Mouse (Mus musculus): ENCODE results near the gene Wee1. TPM values are rescaled to one million over a fixed set of nuclear protein-coding genes. Genes with fewer than 3 reads are reported as not detected.
"Not testable (repeated sequence)": the region's sequence is repeated elsewhere in the genome, so short reads cannot be mapped to it uniquely, and the experiment has no call there.

Wee1 gene
- polyA plus RNA-seq, 1 experiment from 2014 or later: 18.9 TPM

GRCm38 (mm10) chr7:110118448-110118847 is 3.4 kb upstream of the Wee1 start:
- WGBS: 78% methylated on average over 2 of the region's 2 CpGs

GRCm38 (mm10) chr7:110120157-110120784 is 1.6 kb upstream of the Wee1 start:
- WGBS: 73% methylated on average over 2 of the region's 2 CpGs
- H3K27me3 ChIP-seq (ENCODE audit: control insufficient read depth, insufficient read depth, low read length): no peaks in the 10 kb centered on the region
- 0 out of 2 replicates have a peak overlapping the region, but pooled peaks have one; percentile 25 for H3K9ac ChIP-seq (ENCODE audit: low read length)
- peak overlapping the region; percentile 82 for H3K4me3 ChIP-seq (replicated peaks; ENCODE audit: low read length)
- no peak for ATAC-seq (ENCODE audit: insufficient read depth, low FRiP score)
- H3K4me2 ChIP-seq (ENCODE audit: low read depth, low read length): peak overlapping the region; percentile 84
- H3K36me3 ChIP-seq (ENCODE audit: control insufficient read depth, insufficient read depth, low read length): no peaks in the 10 kb centered on the region
- no peaks in the 10 kb centered on the region for H3K9me3 ChIP-seq (replicated peaks; ENCODE audit: control insufficient read depth, low read length)
- H3K27ac ChIP-seq (ENCODE audit: low read length): peak overlapping the region; percentile 67
- peaks cover 17% of the 10 kb centered on the region; the same call in 1 of the 2 replicates for H3K4me1 ChIP-seq (ENCODE audit: control insufficient read depth, insufficient read depth, low read length)

More at GRCm38 (mm10) chr7:110118448-110118847, 3.4 kb upstream of the Wee1 start:
- Histone ChIP-seq H3K4me2 (ENCODE audit: low read depth, low read length) (no peak overlapping the region), H3K27me3 (ENCODE audit: control insufficient read depth, insufficient read depth, low read length) (no peaks in the 10 kb centered on the region), H3K4me3 (replicated peaks; ENCODE audit: low read length) (no peak overlapping the region), H3K9ac (ENCODE audit: low read length) (no peak overlapping the region), H3K9me3 (replicated peaks; ENCODE audit: control insufficient read depth, low read length) (no peaks in the 10 kb centered on the region), H3K36me3 (ENCODE audit: control insufficient read depth, insufficient read depth, low read length) (no peaks in the 10 kb centered on the region), H3K27ac (ENCODE audit: low read length) (peak overlapping the region; percentile 25; the same call in 1 of the 2 replicates), H3K4me1 (ENCODE audit: control insufficient read depth, insufficient read depth, low read length) (peaks cover 7% of the 10 kb centered on the region; the same call in 1 of the 2 replicates)
- no peak for ATAC-seq (ENCODE audit: insufficient read depth, low FRiP score)

GRCm38 (mm10) chr7:110121162-110121515 is 707 bp upstream of the Wee1 start:
- WGBS: 1% methylated on average over 9 of the region's 9 CpGs
- H3K9ac ChIP-seq (ENCODE audit: low read length): peak overlapping the region; percentile 82
- peak overlapping the region; percentile 84 for H3K4me2 ChIP-seq (ENCODE audit: low read depth, low read length)
- peak overlapping the region; percentile 82 for H3K4me3 ChIP-seq (replicated peaks; ENCODE audit: low read length)
- no peaks in the 10 kb centered on the region for H3K36me3 ChIP-seq (ENCODE audit: control insufficient read depth, insufficient read depth, low read length)
- peaks cover 17% of the 10 kb centered on the region; the same call in 1 of the 2 replicates for H3K4me1 ChIP-seq (ENCODE audit: control insufficient read depth, insufficient read depth, low read length)
- peak overlapping the region; percentile 91 for H3K27ac ChIP-seq (ENCODE audit: low read length)
- H3K9me3 ChIP-seq (replicated peaks; ENCODE audit: control insufficient read depth, low read length): no peaks in the 10 kb centered on the region
- H3K27me3 ChIP-seq (ENCODE audit: control insufficient read depth, insufficient read depth, low read length): no peaks in the 10 kb centered on the region
- ATAC-seq (ENCODE audit: insufficient read depth, low FRiP score): no peak

GRCm38 (mm10) chr7:110122289-110122564 is 381 bp downstream of the Wee1 start:
- Histone ChIP-seq H3K9ac (ENCODE audit: low read length) (peak overlapping the region; percentile 91), H3K4me2 (ENCODE audit: low read depth, low read length) (peak overlapping the region; percentile 60), H3K4me3 (replicated peaks; ENCODE audit: low read length) (peak overlapping the region; percentile 82), H3K27me3 (ENCODE audit: control insufficient read depth, insufficient read depth, low read length) (no peaks in the 10 kb centered on the region), H3K9me3 (replicated peaks; ENCODE audit: control insufficient read depth, low read length) (no peaks in the 10 kb centered on the region), H3K4me1 (ENCODE audit: control insufficient read depth, insufficient read depth, low read length) (peaks cover 17% of the 10 kb centered on the region; the same call in 1 of the 2 replicates), H3K27ac (ENCODE audit: low read length) (peak overlapping the region; percentile 92), H3K36me3 (ENCODE audit: control insufficient read depth, insufficient read depth, low read length) (peaks cover 2% of the 10 kb centered on the region; the same call in 1 of the 2 replicates)
- ATAC-seq (ENCODE audit: insufficient read depth, low FRiP score): no peak
- WGBS: 0% methylated on average over 25 of the region's 27 CpGs

- Histone ChIP-seq H3K9ac (ENCODE audit: low read length) (peak overlapping the region; percentile 91), H3K27me3 (ENCODE audit: control insufficient read depth, insufficient read depth, low read length) (no peaks in the 10 kb centered on the region), H3K4me1 (ENCODE audit: control insufficient read depth, insufficient read depth, low read length) (peaks cover 17% of the 10 kb centered on the region; the same call in 1 of the 2 replicates), H3K4me3 (replicated peaks; ENCODE audit: low read length) (peak overlapping the region; percentile 82), H3K9me3 (replicated peaks; ENCODE audit: control insufficient read depth, low read length) (no peaks in the 10 kb centered on the region), H3K36me3 (ENCODE audit: control insufficient read depth, insufficient read depth, low read length) (peaks cover 2% of the 10 kb centered on the region; the same call in 1 of the 2 replicates), H3K4me2 (ENCODE audit: low read depth, low read length) (peak overlapping the region; percentile 60), H3K27ac (ENCODE audit: low read length) (peak overlapping the region; percentile 92)
- ATAC-seq (ENCODE audit: insufficient read depth, low FRiP score): no peak
- under 1% methylated on average over 73 of the region's 74 CpGs for WGBS
Observed at GRCm38 (mm10) chr7:110122565-110123422, 948 bp downstream of the Wee1 start.

GRCm38 (mm10) chr7:110123844-110124555 is 2.2 kb downstream of the Wee1 start:
- no peak for ATAC-seq (ENCODE audit: insufficient read depth, low FRiP score)
- Histone ChIP-seq H3K4me2 (ENCODE audit: low read depth, low read length) (peak overlapping the region; percentile 60), H3K27me3 (ENCODE audit: control insufficient read depth, insufficient read depth, low read length) (no peaks in the 10 kb centered on the region), H3K36me3 (ENCODE audit: control insufficient read depth, insufficient read depth, low read length) (peaks cover 2% of the 10 kb centered on the region), H3K4me3 (replicated peaks; ENCODE audit: low read length) (peak overlapping the region; percentile 82), H3K9ac (ENCODE audit: low read length) (peak overlapping the region; percentile 91), H3K9me3 (replicated peaks; ENCODE audit: control insufficient read depth, low read length) (no peaks in the 10 kb centered on the region), H3K4me1 (ENCODE audit: control insufficient read depth, insufficient read depth, low read length) (peaks cover 13% of the 10 kb centered on the region; the same call in 1 of the 2 replicates), H3K27ac (ENCODE audit: low read length) (peak overlapping the region; percentile 92)
- WGBS: 28% methylated on average over 12 of the region's 12 CpGs

GRCm38 (mm10) chr7:110128566-110128965 is 6.7 kb downstream of the Wee1 start:
- Histone ChIP-seq H3K4me1 (ENCODE audit: control insufficient read depth, insufficient read depth, low read length) (peaks cover 9% of the 10 kb centered on the region; the same call in 1 of the 2 replicates), H3K9ac (ENCODE audit: low read length) (no peak overlapping the region), H3K4me3 (replicated peaks; ENCODE audit: low read length) (no peak overlapping the region), H3K27me3 (ENCODE audit: control insufficient read depth, insufficient read depth, low read length) (no peaks in the 10 kb centered on the region), H3K27ac (ENCODE audit: low read length) (no peak overlapping the region), H3K9me3 (replicated peaks; ENCODE audit: control insufficient read depth, low read length) (no peaks in the 10 kb centered on the region), H3K4me2 (ENCODE audit: low read depth, low read length) (no peak overlapping the region), H3K36me3 (ENCODE audit: control insufficient read depth, insufficient read depth, low read length) (peaks cover 2% of the 10 kb centered on the region)
- no peak for ATAC-seq (ENCODE audit: insufficient read depth, low FRiP score)
- WGBS: 82% methylated on average over 2 of the region's 2 CpGs

GRCm38 (mm10) chr7:110132272-110132671 is 10.4 kb downstream of the Wee1 start:
- H3K4me1 ChIP-seq (ENCODE audit: control insufficient read depth, insufficient read depth, low read length); ATAC-seq (ENCODE audit: insufficient read depth, low FRiP score); H3K9ac ChIP-seq (ENCODE audit: low read length); H3K9me3 ChIP-seq (replicated peaks; ENCODE audit: control insufficient read depth, low read length); H3K27me3 ChIP-seq (ENCODE audit: control insufficient read depth, insufficient read depth, low read length); H3K27ac ChIP-seq (ENCODE audit: low read length); H3K4me2 ChIP-seq (ENCODE audit: low read depth, low read length); H3K4me3 ChIP-seq (replicated peaks; ENCODE audit: low read length): not testable (repeated sequence)
- peaks cover 15% of the 10 kb centered on the region for H3K36me3 ChIP-seq (ENCODE audit: control insufficient read depth, insufficient read depth, low read length)
- 76% methylated on average over 2 of the region's 2 CpGs for WGBS
